Mouse (Mus musculus): ENCODE measurements around the gene Dkc1. TPM values are rescaled to one million over a fixed set of nuclear protein-coding genes. Genes with fewer than 3 reads are reported as not detected.

Dkc1 gene
- total RNA-seq, 2 experiments from 2014 or later = 30.0 to 31.0 TPM

- no peak for DNase-seq
Observed at GRCm38 (mm10) chrX:75138182-75138581, 42.5 kb downstream of the Dkc1 start.

GRCm38 (mm10) chrX:75143124-75143555 is 47.5 kb downstream of the Dkc1 start:
- peak; percentile 6 for DNase-seq

- DNase-seq = no peak
Observed at GRCm38 (mm10) chrX:75148414-75148813, 52.8 kb downstream of the Dkc1 start.

GRCm38 (mm10) chrX:75150304-75150703 is 54.6 kb downstream of the Dkc1 start:
- DNase-seq = no peak

GRCm38 (mm10) chrX:75152249-75152648 is 56.6 kb downstream of the Dkc1 start:
- DNase-seq = no peak

GRCm38 (mm10) chrX:75155576-75156243 is 60.1 kb downstream of the Dkc1 start:
- DNase-seq = peak; percentile 40

Other genes starting within 250 kb of the Dkc1 start
- 1 to 10 TPM; 1.6 to 2.7 TPM for gene Gab3, start 10.4 kb upstream of the Dkc1 start, total RNA-seq (2021)
- gene Mpp1, start 35.2 kb downstream of the Dkc1 start, total RNA-seq (2021) = 10 to 100 TPM; 30.2 to 30.7 TPM
- not detected for gene Smim9, start 67.9 kb downstream of the Dkc1 start, total RNA-seq (2021)

Measured in gastrocnemius, postnatal 10 days (tissue).